Mouse (Mus musculus) CD4-positive, CD25-positive, alpha-beta regulatory T cell, adult 2 months (primary cell): Measurements from ENCODE around the gene Ttc23.

Experiments used
- DNase-seq: peaks from one replicate; pipeline ENCODE4 v3.0.0-alpha.2; 2012; ENCODE audit warnings: low read depth, low spot score

Gene Ttc23

GRCm38 (mm10) chr7:67801022-67801421 lies 153.8 kb downstream of the Ttc23 start:
- DNase-seq: no peak

- DNase-seq: peak; percentile 79
Measured at GRCm38 (mm10) chr7:67803015-67803856, 156.0 kb downstream of the Ttc23 start.

DNA sequence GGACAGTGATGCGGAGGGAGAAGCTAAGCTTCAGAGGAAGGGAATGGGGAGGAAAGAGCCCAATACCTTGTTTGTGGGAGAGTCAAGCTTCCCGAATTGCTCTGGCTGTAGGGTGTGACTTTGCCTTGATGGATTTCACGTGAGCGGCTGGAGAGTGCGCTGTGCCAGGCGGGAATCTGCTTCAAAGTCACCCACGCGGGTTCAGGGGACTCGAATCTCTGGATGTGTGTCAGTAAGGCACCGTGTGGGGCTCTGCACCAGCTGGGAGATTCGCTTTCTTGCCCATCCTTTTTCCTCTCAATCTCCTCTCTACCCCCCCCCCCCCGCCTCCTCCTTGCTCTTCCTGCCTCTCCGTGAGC lies 156.6 kb downstream of the Ttc23 start:
- DNase-seq: no peak
